Mouse (Mus musculus) retina, adult 2 months (tissue): Measurements from ENCODE around the gene Samd1.
A peak's percentile ranks its signal among the peaks of the same experiment; 100 is the strongest.

Experiments used
- DNase-seq: peaks from one replicate; pipeline ENCODE4 v3.0.0-alpha.2; 2012; ENCODE audit warnings: low read depth, low spot score

Samd1 gene

DNA sequence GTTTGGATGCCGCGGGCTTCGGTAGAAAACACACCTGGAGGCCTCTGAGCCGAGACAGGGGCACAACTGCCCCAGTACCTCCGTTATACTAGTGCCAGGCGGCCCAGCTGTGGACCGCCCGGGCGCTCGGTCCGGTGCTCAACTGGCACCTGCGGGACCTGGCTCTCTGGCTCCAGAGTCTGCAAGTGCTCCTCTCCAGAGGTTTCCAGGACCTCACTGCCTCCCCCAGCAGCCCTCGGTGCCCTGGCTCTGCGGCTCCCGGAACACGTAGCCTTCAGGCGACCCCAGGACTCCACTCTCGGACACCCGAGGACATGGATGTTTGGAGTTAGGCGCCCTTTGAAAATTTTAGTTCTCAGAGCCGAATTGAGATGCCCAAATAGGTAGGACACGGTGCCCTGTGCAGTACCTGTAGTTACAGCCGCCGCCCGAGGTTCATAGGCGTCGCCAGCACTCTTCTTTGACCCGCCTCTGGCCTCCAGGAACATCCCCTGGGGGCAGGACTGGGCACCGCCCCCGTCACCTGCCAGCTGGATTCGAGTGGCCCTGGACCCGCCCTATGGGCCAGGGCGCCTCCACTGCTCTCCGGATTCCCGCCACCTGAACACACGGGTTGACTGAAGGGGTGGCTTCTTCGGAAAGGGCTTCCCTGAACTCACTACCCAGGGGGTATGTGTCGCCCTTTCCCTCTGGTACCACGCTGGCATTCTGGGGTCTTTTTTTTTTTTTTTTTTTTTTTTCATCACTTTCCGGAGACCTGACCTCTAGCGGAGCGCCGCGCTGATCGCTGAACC is 14.4 kb downstream of the Samd1 start, which contains the start of gene 2210011C24Rik:
Gene 2210011C24Rik, minus strand, starts transcription at position 467 of the 794 bp plus-strand sequence.
- DNase-seq, result no peak

DNA sequence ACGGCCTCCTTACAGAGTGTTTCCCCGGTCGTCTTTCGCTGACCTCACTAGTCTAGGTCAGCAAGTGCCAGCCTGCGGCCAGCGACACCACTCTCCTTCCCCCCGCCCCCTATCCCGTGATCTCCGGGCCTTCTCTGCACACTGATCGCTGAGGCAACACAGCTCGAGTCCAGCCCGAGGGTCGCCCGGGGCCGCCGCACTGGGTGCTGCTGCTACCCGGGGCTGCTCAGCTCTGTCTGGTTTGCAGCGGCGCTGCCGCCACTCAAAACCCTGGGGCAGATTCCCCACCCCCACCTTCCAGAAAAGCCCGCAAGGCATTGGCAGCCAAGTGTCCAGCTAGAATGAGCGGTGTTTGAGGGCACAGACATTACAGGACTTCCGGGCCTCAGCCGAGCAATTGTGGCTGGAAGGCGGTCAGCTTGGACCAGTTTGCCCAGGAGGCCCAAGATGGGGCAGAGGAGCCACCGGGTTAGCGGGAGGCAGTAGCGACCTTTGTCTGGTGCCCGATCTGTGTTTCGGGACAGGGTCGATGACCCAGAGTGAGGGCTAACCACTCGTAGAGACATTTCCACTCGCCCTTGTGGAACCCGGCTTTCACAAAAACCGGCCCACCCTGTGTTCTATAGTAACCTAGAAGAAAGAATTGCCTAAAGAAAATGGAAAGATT is 15.2 kb downstream of the Samd1 start:
- no peak for DNase-seq

DNA sequence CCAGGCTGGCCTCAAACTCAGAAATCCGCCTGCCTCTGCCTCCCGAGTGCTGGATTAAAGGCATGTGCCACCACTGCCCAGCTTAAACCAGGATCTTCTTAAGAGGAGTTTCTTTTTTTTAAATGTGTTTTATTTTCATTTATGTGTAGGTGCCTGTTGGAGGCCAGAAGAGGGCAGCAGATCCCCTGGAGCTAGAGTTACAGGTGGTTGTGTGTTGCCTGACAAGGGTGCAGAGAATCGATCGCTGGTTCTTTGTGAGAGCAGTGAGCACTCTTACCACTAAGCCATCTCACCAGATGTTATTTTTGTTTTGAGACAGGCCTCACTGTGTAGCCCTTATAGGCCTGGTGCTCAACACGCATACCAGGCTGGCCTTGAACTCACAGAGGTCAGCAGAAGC is 18.4 kb downstream of the Samd1 start:
- DNase-seq, result no peak

DNA sequence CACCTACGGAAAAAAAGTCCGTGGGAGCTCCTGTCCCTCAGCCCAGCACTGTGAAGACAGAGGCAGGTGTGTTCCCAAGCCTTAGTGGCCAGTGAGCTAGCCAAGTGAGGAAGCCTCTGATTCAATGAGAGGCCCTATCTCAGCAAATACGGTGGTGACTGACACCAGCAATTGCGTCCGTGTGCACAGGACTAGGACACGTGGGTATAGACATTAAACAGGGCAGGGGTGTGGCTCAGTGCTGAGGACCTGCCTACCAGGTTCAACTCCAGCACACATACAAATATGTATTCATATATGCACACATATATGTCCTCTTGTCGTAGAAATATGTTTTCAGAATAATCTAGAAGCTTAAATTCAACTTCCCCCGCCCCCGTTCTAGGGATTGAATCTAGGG is 22.3 kb downstream of the Samd1 start:
- DNase-seq, result no peak

DNA sequence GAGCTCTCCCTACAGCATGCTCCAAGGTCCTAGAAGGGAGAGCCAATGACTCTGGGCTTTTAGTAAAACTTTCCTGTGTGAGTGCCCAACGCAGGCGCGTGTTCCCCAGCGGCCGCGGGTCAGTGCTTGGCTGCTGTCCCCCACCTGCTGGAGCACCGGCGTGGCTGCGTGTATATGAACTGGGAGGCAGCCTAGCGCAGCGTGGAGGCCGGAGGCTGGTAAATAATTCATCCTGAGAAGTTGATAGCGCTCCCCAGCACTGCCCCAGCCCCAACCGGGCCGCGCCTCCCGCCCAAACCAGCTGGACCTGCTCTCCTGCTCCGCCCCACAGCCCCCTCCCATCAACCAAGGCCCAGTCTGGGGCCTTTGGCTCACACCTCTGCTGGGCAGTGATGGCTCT is 23.6 kb downstream of the Samd1 start, which contains the start of gene Palm3:
Gene Palm3, plus strand, starts transcription at position 376 of the 400 bp plus-strand sequence.
- no peak for DNase-seq

DNA sequence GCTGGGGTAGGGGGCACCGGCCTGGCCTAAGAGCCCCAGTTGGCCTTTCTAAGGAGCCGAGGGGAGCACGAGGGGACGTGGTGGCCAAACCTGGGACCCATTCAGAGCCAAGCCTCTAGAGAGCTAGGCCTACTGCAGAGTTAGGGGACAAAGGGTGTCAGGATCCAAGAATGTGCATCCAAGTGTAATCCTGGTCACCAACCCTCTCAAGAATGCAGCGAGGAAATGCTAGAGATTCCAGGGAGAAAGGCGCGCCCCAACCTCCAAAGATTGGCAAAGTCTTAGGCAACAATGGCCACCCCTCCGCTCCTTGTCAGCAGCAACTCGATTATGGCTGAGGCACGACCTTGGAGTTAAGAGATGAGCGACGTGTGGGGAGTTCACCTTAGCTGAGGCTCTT is 24.1 kb downstream of the Samd1 start:
- no peak for DNase-seq

DNA sequence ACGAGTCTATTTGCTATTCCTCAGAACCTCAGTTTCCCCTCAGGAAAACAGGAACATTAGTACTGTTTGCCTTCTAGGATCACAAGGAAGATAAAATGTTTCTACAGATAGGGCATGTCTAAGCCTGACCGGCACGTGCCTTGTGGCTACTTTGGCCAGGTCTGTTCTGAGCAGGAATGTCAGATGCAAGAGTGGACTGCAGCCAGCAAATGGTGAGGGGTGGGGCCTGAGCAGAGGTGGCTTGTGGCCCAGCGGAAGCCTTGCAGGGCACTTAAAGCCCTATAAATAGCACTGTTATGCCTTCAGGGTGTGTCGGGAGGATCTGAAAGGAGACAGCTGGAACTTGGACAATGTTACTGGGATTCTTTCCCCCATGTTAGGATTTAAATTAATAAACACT is 25.6 kb downstream of the Samd1 start:
- no peak for DNase-seq

DNA sequence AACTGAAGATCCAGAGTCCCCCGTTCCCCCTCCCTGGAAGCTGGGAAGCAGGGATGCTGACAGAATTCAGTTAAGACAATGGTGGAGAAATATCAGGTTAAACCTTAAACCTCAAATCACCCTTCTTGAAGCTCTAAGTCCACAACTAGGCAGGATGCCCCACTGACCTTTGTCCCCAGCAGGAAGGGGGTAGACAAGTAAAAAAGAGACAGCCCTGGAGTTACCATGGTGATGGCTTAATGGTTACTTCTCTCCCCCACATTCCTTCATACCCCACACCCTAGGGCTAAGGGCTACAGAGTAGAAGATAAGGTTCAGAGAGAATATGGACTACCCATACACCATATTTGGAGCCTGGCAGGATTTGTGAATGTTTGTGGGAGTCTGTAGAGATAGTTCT is 26.2 kb downstream of the Samd1 start:
- DNase-seq, result no peak

DNA sequence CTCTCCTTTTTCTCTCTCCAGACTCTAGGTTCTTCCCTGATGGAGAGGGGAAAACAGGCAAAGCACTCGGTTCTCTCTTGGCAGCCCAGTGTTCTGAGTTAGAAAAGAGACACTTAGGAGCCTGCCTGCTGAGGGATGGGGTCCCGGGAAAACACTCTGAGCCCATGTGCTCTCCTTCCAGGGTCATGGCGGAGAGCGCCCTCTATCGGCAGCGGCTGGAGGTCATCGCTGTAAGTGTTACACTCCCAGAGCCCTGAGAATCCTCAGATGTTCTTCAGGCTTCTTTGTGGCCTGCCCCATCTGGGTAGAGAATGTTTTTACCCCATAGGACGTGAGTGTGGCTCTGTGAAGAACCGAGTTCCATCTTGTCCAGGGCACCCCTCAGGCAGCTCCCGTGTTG is 26.7 kb downstream of the Samd1 start:
- DNase-seq, result no peak

DNA sequence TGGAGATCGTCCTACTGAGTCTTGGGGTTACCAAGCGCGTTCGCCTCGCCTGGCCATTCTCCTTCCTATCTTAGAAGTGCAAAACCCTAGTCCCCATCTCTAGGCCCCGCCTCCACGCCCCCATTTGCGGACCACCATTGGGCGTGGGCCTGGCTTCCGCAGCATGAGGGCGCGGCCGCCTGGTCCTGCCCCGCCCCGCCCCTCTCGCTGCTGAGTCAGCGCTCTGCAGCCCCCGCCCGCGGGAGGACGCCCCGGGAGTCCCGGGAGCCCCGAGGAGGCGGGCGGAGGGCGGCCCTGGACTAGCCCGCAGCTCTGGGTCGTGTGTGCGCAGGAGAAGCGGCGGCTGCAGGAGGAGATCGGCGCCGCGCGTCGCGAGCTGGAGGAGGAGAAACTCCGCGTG is 28.4 kb downstream of the Samd1 start:
- no peak for DNase-seq

DNA sequence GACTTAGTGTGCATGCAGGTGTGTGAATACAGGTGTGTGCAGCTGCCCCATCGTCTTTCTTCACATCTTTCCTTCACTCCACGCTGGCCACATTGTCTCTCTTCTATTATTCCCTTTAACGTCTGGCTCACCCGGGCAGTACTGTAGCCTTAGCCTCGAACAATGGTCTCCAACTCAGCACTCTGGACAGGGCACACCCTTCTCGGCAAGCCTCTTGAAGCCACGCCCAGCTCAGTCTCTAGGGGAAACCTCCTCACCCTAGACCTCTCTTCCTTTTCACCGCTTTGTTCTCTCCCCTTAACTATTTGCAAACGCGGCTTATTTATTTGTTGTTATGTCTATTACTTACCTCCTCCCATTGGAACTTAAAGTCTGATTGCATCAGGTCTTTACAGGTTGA is 30.0 kb downstream of the Samd1 start:
- DNase-seq, result no peak

DNA sequence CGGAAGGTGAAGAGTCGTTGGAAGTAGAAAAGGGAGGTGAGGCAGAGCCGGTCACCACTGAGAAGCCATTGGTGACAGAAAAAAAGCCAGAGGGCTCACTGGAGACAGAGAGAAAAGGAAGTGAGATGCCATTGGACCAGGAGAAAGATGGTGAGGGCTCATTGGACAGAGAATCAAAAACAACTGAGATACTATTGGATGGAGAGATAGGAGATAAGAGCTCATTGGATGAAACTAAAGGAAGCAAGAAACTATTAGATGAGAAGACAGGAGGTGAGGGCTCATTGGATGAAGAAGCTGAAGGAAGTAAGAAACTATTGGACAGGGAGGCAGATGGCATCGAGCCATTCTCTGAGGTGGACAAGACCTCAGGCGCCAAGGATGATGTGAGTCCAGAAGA is 31.8 kb downstream of the Samd1 start:
- no peak for DNase-seq

DNA sequence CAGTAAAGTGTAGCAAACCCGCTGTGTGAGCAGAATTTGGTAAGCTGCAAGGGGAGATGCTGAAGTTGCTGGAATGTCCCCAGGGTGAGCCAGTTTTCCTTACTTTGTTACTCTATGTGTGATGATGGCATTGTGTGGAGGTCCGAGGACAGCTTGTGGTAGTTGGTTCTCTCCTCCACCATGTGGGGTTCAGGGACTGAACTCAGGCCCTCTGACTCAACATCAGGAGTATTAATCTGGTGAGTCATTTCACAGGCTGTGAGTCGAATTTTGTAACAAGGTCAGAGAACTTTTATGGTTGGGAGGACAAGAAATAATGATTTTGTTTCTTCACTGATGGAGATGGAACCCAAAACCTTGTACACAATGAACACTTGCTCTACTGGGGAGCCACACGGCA is 35.3 kb downstream of the Samd1 start:
- no peak for DNase-seq

DNA sequence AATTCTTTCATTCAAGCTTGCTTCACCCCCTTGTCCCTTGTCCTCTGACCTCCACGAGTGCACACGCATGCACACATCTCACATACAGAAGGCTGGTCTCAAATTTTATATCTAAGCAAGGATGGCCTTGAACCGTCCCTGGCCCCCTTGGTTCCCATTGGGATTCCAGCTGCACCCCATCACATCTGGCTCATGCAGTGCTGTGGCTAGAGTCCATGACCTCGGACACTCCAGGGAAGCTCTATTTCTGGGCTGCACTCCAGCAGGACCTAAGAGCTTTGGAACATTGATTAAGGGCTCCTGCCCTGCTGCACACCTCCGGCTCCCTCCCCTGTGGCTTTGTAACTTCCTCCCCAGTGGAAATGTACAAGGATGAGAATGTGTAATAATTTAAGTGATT is 40.5 kb downstream of the Samd1 start:
- no peak for DNase-seq

DNA sequence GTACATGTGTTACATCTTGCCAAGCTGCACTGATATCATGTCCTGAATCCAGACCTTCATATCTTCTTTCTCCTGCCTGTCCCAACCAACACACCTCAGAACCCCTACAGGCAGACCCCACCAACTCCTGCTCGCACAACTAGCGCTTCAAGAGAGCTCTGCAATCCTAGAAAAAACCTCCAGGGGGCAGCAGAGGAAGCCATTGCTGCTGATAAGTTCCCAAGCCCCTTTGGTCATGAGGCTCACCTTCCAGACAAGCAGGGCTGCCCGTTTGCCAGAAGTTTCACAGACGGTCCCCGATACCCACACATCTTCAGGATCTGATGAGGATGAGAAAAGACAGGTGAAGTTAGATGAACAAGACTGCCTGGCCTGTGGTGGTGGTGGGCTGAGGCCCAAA is 41.6 kb downstream of the Samd1 start:
- peak; percentile 37 for DNase-seq

DNA sequence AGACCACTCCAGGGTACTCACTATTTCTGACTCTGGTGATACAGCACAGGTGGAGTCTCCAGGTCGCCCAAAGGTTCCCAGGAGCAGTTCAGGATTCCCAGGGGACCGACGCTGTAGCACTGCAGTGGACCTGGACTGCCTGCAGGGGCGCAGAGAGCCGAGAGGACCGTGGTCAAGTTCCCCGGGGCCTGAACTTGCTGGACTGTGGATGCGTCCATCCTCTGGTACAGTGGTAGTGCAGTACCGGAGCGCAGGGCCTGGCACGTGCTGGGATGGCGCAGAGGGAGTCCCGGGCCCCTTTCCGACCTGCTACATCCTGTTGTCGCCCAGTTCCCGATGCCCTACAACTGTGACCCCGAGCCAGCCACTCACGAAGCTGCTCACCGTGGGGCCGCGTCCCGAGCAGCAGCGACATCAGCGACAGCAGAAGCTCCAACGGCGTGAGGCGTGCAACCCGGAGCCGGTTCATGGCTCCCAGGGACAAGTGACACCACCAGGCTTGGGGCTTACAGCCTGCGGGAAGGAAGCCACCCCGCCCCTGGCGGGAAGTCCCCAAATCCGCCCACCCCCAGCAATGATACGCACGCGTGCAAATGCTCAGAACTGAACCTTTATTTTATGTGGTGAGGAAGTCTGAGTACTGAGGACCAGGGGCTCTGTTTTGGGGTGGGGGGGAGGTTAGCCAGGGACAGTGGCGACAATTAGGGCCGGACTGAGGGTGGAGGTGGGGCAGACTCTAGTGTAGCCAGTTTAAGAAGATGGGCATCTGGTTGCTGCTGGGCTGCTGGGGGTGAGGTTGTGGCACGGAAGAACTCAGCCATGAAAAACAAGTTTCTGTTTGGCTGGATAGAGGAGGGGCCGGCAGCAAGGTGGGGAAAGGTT is 44.8 kb downstream of the Samd1 start, which contains the start of gene Il27ra:
Gene Il27ra, minus strand, starts transcription at position 524 of the 882 bp plus-strand sequence.
- no peak for DNase-seq

DNA sequence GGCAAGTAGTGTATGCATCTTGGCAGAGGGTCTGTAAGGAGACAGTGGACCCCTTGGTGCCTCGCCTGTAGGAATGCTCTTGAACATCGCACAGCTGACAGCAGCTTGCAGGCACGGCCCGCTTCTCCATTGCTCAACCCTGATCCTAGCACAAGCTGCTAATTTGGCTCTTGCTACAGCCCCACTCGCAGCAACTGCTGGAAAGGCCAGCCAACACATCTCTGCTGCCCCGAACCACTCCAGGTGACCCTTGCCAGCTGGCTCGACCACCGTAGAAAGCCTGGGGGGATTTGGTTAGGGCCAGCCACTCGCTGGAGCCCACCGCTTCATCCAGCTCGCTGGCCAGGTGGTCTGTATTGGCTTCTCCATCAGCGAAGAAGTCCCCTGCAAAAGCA is 45.5 kb downstream of the Samd1 start:
- DNase-seq, result no peak

DNA sequence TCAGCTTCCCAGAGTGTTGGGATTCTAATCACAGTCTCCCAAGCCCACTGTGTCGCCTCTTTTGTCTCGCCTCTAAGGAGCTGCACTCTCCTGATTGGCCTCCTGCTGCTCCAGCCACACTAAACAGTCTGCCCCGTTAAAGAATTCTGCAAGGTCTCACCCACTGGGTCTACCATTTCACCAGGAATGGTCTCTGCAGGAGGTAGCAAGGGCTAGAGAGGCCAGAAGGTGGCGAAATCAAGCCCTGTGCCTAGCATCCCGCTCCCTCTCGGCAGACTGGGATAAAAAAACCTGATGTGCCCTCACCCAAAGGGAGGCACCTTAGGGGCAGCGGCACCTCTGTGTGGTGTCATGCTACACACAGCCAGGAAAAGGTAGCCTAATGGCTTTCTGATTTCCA is 46.6 kb downstream of the Samd1 start:
- no peak for DNase-seq

DNA sequence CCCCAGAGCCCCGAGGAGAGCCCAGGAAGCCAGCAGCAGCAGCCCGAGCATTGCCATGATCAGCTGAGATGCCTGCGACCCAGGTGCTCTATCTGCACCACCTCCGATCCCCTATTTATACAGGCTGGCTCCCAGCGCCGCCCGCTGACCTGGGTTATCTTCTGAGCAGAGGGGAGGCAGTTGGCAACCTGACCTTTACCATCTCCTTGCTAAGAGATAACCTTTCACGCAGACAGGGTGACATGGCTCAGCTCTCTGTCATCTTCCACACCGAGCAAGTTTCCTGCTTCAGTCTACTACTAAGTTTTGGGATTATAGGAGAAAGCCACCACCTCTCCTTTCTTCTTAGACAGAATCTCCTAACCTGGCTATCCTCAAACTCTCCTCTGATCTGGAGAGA is 47.4 kb downstream of the Samd1 start, which contains the start of gene Rln3:
Gene Rln3, minus strand, starts transcription at position 101 of the 400 bp plus-strand sequence.
- no peak for DNase-seq

DNA sequence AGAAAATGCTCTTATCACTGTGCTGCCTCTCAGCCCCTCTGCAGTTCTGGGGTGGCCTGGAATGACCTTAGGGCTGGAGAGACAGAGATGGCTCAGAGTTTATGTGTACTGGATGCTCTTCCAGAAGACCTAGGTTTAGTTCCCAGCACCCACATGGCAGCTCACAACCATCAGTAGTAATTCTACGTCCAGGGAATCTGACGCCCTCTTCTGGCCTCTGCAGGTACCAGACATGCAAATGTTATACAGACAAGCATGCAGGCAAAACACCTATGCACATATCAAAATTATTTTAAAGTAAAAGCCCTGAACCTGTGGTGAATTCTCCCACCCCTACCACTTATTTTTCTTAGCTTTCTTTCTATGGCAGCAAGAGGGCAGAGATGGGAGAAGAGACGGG is 49.0 kb downstream of the Samd1 start:
- no peak for DNase-seq

DNA sequence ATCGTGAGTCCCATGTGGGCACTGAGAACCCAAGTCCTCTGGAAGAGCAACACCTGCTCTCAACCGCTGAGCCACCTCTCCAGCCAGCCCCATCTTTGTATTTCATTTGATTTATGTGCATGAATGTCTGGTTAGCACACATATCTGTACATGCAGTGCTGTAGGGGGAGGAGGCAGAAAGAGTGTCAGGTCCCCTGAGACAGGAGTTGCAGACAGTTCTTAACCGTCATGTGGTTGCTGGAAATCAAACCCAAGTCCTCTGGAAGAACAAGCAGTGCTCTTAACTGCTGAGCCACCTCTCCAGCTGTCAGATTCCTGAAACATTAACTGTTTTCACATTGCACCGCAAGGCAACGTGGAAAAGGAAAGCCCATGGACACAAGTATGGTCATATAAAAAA is 50.7 kb downstream of the Samd1 start:
- DNase-seq, result no peak
